Mouse (Mus musculus): ENCODE data around the gene Camsap1. TPM values are rescaled to one million over a fixed set of nuclear protein-coding genes. Genes with fewer than 3 reads are reported as not detected.
A peak's percentile ranks its signal among the peaks of the same experiment; 100 is the strongest.

The Camsap1 gene
- polyA plus RNA-seq, 1 experiment, result 6.3 TPM

- DNase-seq, result peak; percentile 70
- H3K27me3 ChIP-seq (replicated peaks; ENCODE audit: control insufficient read depth, insufficient read depth, low read length), result no peaks in the 10 kb centered on the region
- TF ChIP-seq POLR2A (IDR thresholded peaks at IDR 0.05; ENCODE audit: low read depth, low read length), result no peak
- no peak for TF ChIP-seq CTCF (conservative IDR thresholded peaks at IDR 0.05; ENCODE audit: insufficient read depth, insufficient read length, low read depth, low read length)
- WGBS, result under 1% methylated on average over 16 of the region's 16 CpGs
- H3K4me1 ChIP-seq (ENCODE audit: control insufficient read depth, insufficient read depth, low read length), result peaks cover 8% of the 10 kb centered on the region
- no peaks in the 10 kb centered on the region for H3K36me3 ChIP-seq (ENCODE audit: control insufficient read depth, insufficient read depth, low read length)
- H3K27ac ChIP-seq (ENCODE audit: insufficient read depth, low read depth, low read length), result no peak overlapping the region
- peak overlapping the region; percentile 79 for H3K4me3 ChIP-seq (ENCODE audit: insufficient read depth, low read depth, low read length)
Observed at GRCm38 (mm10) chr2:25982052-25982425, 1.0 kb downstream of the Camsap1 start.

GRCm38 (mm10) chr2:25978997-25979396 lies 4.1 kb downstream of the Camsap1 start:
- Histone ChIP-seq H3K4me1 (ENCODE audit: control insufficient read depth, insufficient read depth, low read length) (peaks cover 6% of the 10 kb centered on the region), H3K36me3 (ENCODE audit: control insufficient read depth, insufficient read depth, low read length) (no peaks in the 10 kb centered on the region), H3K27ac (ENCODE audit: insufficient read depth, low read depth, low read length) (no peak overlapping the region), H3K4me3 (ENCODE audit: insufficient read depth, low read depth, low read length) (no peak overlapping the region), H3K27me3 (replicated peaks; ENCODE audit: control insufficient read depth, insufficient read depth, low read length) (no peaks in the 10 kb centered on the region)
- WGBS, result 69% methylated on average over 4 of the region's 4 CpGs
- DNase-seq, result no peak
- TF ChIP-seq CTCF (conservative IDR thresholded peaks at IDR 0.05; ENCODE audit: insufficient read depth, insufficient read length, low read depth, low read length), result no peak
- no peak for TF ChIP-seq POLR2A (IDR thresholded peaks at IDR 0.05; ENCODE audit: low read depth, low read length)

GRCm38 (mm10) chr2:25977587-25978239 lies 5.4 kb downstream of the Camsap1 start:
- no peak overlapping the region for H3K27ac ChIP-seq (ENCODE audit: insufficient read depth, low read depth, low read length)
- DNase-seq, result no peak

GRCm38 (mm10) chr2:25975141-25975770 lies 7.8 kb downstream of the Camsap1 start:
- H3K27me3 ChIP-seq (replicated peaks; ENCODE audit: control insufficient read depth, insufficient read depth, low read length), result no peaks in the 10 kb centered on the region
- no peak overlapping the region for H3K4me3 ChIP-seq (ENCODE audit: insufficient read depth, low read depth, low read length)
- no peaks in the 10 kb centered on the region for H3K36me3 ChIP-seq (ENCODE audit: control insufficient read depth, insufficient read depth, low read length)
- TF ChIP-seq POLR2A (IDR thresholded peaks at IDR 0.05; ENCODE audit: low read depth, low read length) (no peak), CTCF (conservative IDR thresholded peaks at IDR 0.05; ENCODE audit: insufficient read depth, insufficient read length, low read depth, low read length) (no peak)
- no peak overlapping the region for H3K27ac ChIP-seq (ENCODE audit: insufficient read depth, low read depth, low read length)
- peaks cover 4% of the 10 kb centered on the region; the same call in 1 of the 2 replicates for H3K4me1 ChIP-seq (ENCODE audit: control insufficient read depth, insufficient read depth, low read length)
- WGBS, result 74% methylated on average over 4 of the region's 4 CpGs
- no peak for DNase-seq

More at GRCm38 (mm10) chr2:25977587-25978239, 5.4 kb downstream of the Camsap1 start:
- H3K4me3 ChIP-seq (ENCODE audit: insufficient read depth, low read depth, low read length), result no peak overlapping the region
- 46% methylated on average over 7 of the region's 7 CpGs for WGBS
- no peaks in the 10 kb centered on the region for H3K36me3 ChIP-seq (ENCODE audit: control insufficient read depth, insufficient read depth, low read length)
- peaks cover 4% of the 10 kb centered on the region; the same call in 1 of the 2 replicates for H3K4me1 ChIP-seq (ENCODE audit: control insufficient read depth, insufficient read depth, low read length)
- TF ChIP-seq POLR2A (IDR thresholded peaks at IDR 0.05; ENCODE audit: low read depth, low read length) (no peak), CTCF (conservative IDR thresholded peaks at IDR 0.05; ENCODE audit: insufficient read depth, insufficient read length, low read depth, low read length) (no peak)
- no peaks in the 10 kb centered on the region for H3K27me3 ChIP-seq (replicated peaks; ENCODE audit: control insufficient read depth, insufficient read depth, low read length)

- 0 out of 2 replicates have a peak, but pooled peaks cover 3% of the 10 kb centered on the region for H3K4me1 ChIP-seq (ENCODE audit: control insufficient read depth, insufficient read depth, low read length)
- peaks cover under 1% of the 10 kb centered on the region; the same call in 1 of the 2 replicates for H3K36me3 ChIP-seq (ENCODE audit: control insufficient read depth, insufficient read depth, low read length)
- H3K27ac ChIP-seq (ENCODE audit: insufficient read depth, low read depth, low read length), result no peak overlapping the region
- no peaks in the 10 kb centered on the region for H3K27me3 ChIP-seq (replicated peaks; ENCODE audit: control insufficient read depth, insufficient read depth, low read length)
- H3K4me3 ChIP-seq (ENCODE audit: insufficient read depth, low read depth, low read length), result no peak overlapping the region
- 75% methylated on average over 2 of the region's 2 CpGs for WGBS
- TF ChIP-seq CTCF (conservative IDR thresholded peaks at IDR 0.05; ENCODE audit: insufficient read depth, insufficient read length, low read depth, low read length), result no peak
- no peak for TF ChIP-seq POLR2A (IDR thresholded peaks at IDR 0.05; ENCODE audit: low read depth, low read length)
- no peak for DNase-seq
Observed at GRCm38 (mm10) chr2:25970426-25970825, 12.7 kb downstream of the Camsap1 start.

GRCm38 (mm10) chr2:25969319-25969718 lies 13.8 kb downstream of the Camsap1 start:
- Histone ChIP-seq H3K36me3 (ENCODE audit: control insufficient read depth, insufficient read depth, low read length) (peaks cover 3% of the 10 kb centered on the region), H3K4me1 (ENCODE audit: control insufficient read depth, insufficient read depth, low read length) (0 out of 2 replicates have a peak, but pooled peaks cover 3% of the 10 kb centered on the region), H3K27me3 (replicated peaks; ENCODE audit: control insufficient read depth, insufficient read depth, low read length) (no peaks in the 10 kb centered on the region), H3K27ac (ENCODE audit: insufficient read depth, low read depth, low read length) (no peak overlapping the region), H3K4me3 (ENCODE audit: insufficient read depth, low read depth, low read length) (no peak overlapping the region)
- no peak for TF ChIP-seq POLR2A (IDR thresholded peaks at IDR 0.05; ENCODE audit: low read depth, low read length)
- TF ChIP-seq CTCF (conservative IDR thresholded peaks at IDR 0.05; ENCODE audit: insufficient read depth, insufficient read length, low read depth, low read length), result no peak
- 77% methylated on average over 4 of the region's 4 CpGs for WGBS
- no peak for DNase-seq

GRCm38 (mm10) chr2:25949291-25949690 lies 33.8 kb downstream of the Camsap1 start:
- Histone ChIP-seq H3K27ac (ENCODE audit: insufficient read depth, low read depth, low read length) (no peak overlapping the region), H3K27me3 (replicated peaks; ENCODE audit: control insufficient read depth, insufficient read depth, low read length) (no peaks in the 10 kb centered on the region), H3K4me3 (ENCODE audit: insufficient read depth, low read depth, low read length) (no peak overlapping the region), H3K36me3 (ENCODE audit: control insufficient read depth, insufficient read depth, low read length) (peaks cover under 1% of the 10 kb centered on the region), H3K4me1 (ENCODE audit: control insufficient read depth, insufficient read depth, low read length) (no peaks in the 10 kb centered on the region)
- 96% methylated on average over 3 of the region's 3 CpGs for WGBS
- no peak for DNase-seq
- no peak for TF ChIP-seq POLR2A (IDR thresholded peaks at IDR 0.05; ENCODE audit: low read depth, low read length)
- TF ChIP-seq CTCF (conservative IDR thresholded peaks at IDR 0.05; ENCODE audit: insufficient read depth, insufficient read length, low read depth, low read length), result no peak
